Mouse (Mus musculus): Measurements from ENCODE around the gene Slc22a18. TPM values are rescaled to one million over a fixed set of nuclear protein-coding genes. Genes with fewer than 3 reads are reported as not detected.

The Slc22a18 gene
- total RNA-seq, 2 experiments from 2014 or later, result 0.35 to 0.54 TPM

Other genes starting within 250 kb of the Slc22a18 start
- gene Cdkn1c, start 12.7 kb upstream of the Slc22a18 start, total RNA-seq (2021), result 100 to 1,000 TPM; 954 to 996 TPM
- not detected for gene Phlda2, start 29.4 kb downstream of the Slc22a18 start, total RNA-seq (2021)
- 100 to 1,000 TPM; 164 to 169 TPM for gene Nap1l4, start 75.4 kb downstream of the Slc22a18 start, total RNA-seq (2021)
- gene Cars, start 126.4 kb downstream of the Slc22a18 start, total RNA-seq (2021), result 10 to 100 TPM; 36.0 to 43.5 TPM
- under 1 TPM; 0.33 to 0.75 TPM for gene Tnfrsf26, start 155.0 kb downstream of the Slc22a18 start, total RNA-seq (2021)
- 1 to 10 TPM; 2.5 to 3.9 TPM for gene Tnfrsf22, start 175.9 kb downstream of the Slc22a18 start, total RNA-seq (2021)
- gene Tnfrsf23, start 212.1 kb downstream of the Slc22a18 start, total RNA-seq (2021), result 1 to 10 TPM; 3.6 to 6.3 TPM